Mouse (Mus musculus) liver, postnatal 0 days (tissue): ENCODE measurements around the gene Ift57.

Experiments
- CTCF ChIP-seq: sonication (generic); IDR thresholded peaks from 2 replicates; pipeline ENCODE4 v1.5.1; 2016; ENCODE audit warnings: antibody characterized with exemption, low read depth
- EP300 ChIP-seq: IDR thresholded peaks from 2 replicates; pipeline ENCODE4 v1.6.1; 2016; ENCODE audit warnings: antibody characterized with exemption, low read depth, mild to moderate bottlenecking

- TF ChIP-seq CTCF (no peak), EP300 (no peak)
Observed at GRCm38 (mm10) chr16:49660111-49660510, 38.9 kb upstream of the Ift57 start.
